Mouse (Mus musculus): Measurements from ENCODE around the gene Olfr281.
"Not testable (repeated sequence)": the region's sequence is repeated elsewhere in the genome, so short reads cannot be mapped to it uniquely, and the experiment has no call there.

Olfr281 gene

GRCm38 (mm10) chr15:98452288-98452687 is at the start of gene Olfr281:
Olfr281 (plus strand) TSS chr15:98452588.
- no peak for DNase-seq

- peak; percentile 22 to 56 for DNase-seq
These were observed 43.9 kb upstream of the Olfr281 start for GRCm38 (mm10) chr15:98408406-98409060.

- DNase-seq: no peak
These were observed 42.8 kb upstream of the Olfr281 start for GRCm38 (mm10) chr15:98409635-98410034.

- DNase-seq: no peak
These were observed 42.1 kb upstream of the Olfr281 start for GRCm38 (mm10) chr15:98410249-98410648.

GRCm38 (mm10) chr15:98415996-98416395 is 36.4 kb upstream of the Olfr281 start:
- no peak for DNase-seq

GRCm38 (mm10) chr15:98416802-98417201 is 35.6 kb upstream of the Olfr281 start:
- DNase-seq: not testable (repeated sequence)

- DNase-seq: peak in 1 of 2 experiments; percentile 9
These were observed 35.1 kb upstream of the Olfr281 start for GRCm38 (mm10) chr15:98417285-98417684.

- DNase-seq: no peak
These were observed 34.3 kb upstream of the Olfr281 start for GRCm38 (mm10) chr15:98418096-98418495.

- no peak for DNase-seq
These were observed 31.5 kb upstream of the Olfr281 start for GRCm38 (mm10) chr15:98420897-98421296.

GRCm38 (mm10) chr15:98424326-98424725 is 28.1 kb upstream of the Olfr281 start:
- DNase-seq: no peak

GRCm38 (mm10) chr15:98424753-98425152 is 27.6 kb upstream of the Olfr281 start:
- no peak for DNase-seq

GRCm38 (mm10) chr15:98425188-98425587 is 27.2 kb upstream of the Olfr281 start:
- no peak for DNase-seq

GRCm38 (mm10) chr15:98430925-98431324 is 21.5 kb upstream of the Olfr281 start, which contains the start of gene Olfr282:
Olfr282 (plus strand) TSS chr15:98431225.
- not testable (repeated sequence) for DNase-seq

- DNase-seq: no peak
These were observed 7.8 kb upstream of the Olfr281 start for GRCm38 (mm10) chr15:98444561-98444960.

- peak in 1 of 2 experiments; percentile 10 for DNase-seq
These were observed 3.9 kb upstream of the Olfr281 start for GRCm38 (mm10) chr15:98448521-98448920.

- no peak for DNase-seq
These were observed 17.2 kb downstream of the Olfr281 start, which contains the start of gene OR5BS1P for GRCm38 (mm10) chr15:98469596-98469995. OR5BS1P (plus strand) TSS chr15:98469896.

GRCm38 (mm10) chr15:98471539-98471938 is 19.2 kb downstream of the Olfr281 start:
- DNase-seq: no peak

GRCm38 (mm10) chr15:98474958-98475357 is 22.6 kb downstream of the Olfr281 start:
- no peak for DNase-seq

GRCm38 (mm10) chr15:98475382-98475781 is 23.0 kb downstream of the Olfr281 start:
- peak; percentile 42 to 72 for DNase-seq

- DNase-seq: no peak
These were observed 23.9 kb downstream of the Olfr281 start for GRCm38 (mm10) chr15:98476281-98476680.

GRCm38 (mm10) chr15:98479568-98480102 is 27.2 kb downstream of the Olfr281 start:
- no peak for DNase-seq

GRCm38 (mm10) chr15:98482701-98483100 is 30.3 kb downstream of the Olfr281 start, which contains the start of gene Lalba:
Lalba (minus strand) TSS chr15:98482721.
- DNase-seq: no peak

- no peak for DNase-seq
These were observed 31.8 kb downstream of the Olfr281 start for GRCm38 (mm10) chr15:98483907-98484886.

Measured in cerebellum, postnatal 25 days (tissue).